Mouse (Mus musculus): ENCODE measurements around the gene Ffar4. TPM values are rescaled to one million over a fixed set of nuclear protein-coding genes. Genes with fewer than 3 reads are reported as not detected.

Ffar4 gene
- polyA plus RNA-seq, 1 experiment from 2014 or later = 8.8 TPM

DNA sequence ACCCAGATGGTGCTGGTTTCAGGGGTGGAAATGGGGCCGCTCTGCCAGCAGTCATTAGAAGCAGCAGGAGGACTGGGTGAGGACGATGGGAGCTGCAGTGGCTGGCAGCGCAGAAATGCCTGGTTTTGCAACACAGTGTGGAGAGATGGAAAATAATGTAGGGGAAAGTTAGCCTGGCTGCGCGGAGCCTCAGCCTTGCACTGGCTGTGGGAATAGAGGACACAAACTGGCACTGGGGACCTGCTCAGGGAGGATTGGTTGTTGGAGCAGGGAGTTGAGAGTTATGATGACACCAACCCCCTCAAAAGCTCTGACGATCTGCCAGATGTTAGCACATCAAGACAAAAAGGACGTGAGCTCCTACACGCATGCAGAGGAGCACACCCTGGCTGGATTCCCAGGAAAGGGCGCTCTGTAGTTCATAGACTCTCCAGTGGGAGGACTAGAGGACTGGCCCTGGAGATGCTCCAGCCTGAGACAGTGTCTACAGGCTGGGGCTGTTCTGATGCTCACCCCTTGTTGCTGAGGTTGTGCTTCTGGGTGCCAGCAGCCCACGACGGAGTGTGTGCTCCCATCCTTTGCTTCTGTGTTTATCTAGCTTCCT, 9.8 kb upstream of the Ffar4 start:
- peak; percentile 70 for DNase-seq
- Histone ChIP-seq H3K4me3 (ENCODE audit: low read depth, low read length) (no peak overlapping the region), H3K9me3 (ENCODE audit: low read length) (no peaks in the 10 kb centered on the region), H3K27me3 (ENCODE audit: insufficient read depth, low read length) (no peaks in the 10 kb centered on the region), H3K4me1 (ENCODE audit: insufficient read depth) (peaks cover 12% of the 10 kb centered on the region), H3K9ac (replicated peaks) (no peak overlapping the region), H3K36me3 (replicated peaks; ENCODE audit: insufficient read depth, low read length) (no peaks in the 10 kb centered on the region), H3K27ac (ENCODE audit: low read depth) (peak overlapping the region; percentile 17), H3K4me2 (ENCODE audit: low read depth, low read length) (peak overlapping the region; percentile 32)
- ATAC-seq = peak; percentile 87
- no peak for TF ChIP-seq EP300 (IDR thresholded peaks at IDR 0.05; ENCODE audit: low read depth)
- TF ChIP-seq CTCF (IDR thresholded peaks at IDR 0.05; ENCODE audit: low read depth) = peak; percentile 70
- WGBS (ENCODE audit: insufficient replicate concordance) = 35% methylated on average over 11 of the region's 11 CpGs

DNA sequence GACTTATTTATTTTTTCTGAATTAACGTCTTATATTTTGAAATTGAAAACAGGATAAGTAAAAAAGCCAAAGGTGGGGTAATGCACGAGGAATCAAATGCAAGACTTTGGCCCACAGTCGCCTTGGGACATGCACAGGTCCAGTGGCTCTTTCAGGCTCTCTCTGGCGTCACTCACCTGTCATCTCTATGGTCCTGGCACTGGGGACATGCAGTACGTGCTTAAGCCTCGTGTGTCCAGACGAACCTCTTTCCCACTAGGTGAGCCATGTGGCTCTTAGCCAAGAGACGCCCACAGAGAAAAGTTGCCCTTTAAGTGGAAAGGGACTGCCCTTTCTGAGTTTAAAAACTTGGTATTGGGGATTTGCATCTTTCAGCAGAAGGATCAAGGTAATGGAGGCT, 7.5 kb upstream of the Ffar4 start:
- 73% methylated on average over 8 of the region's 8 CpGs for WGBS (ENCODE audit: insufficient replicate concordance)

DNA sequence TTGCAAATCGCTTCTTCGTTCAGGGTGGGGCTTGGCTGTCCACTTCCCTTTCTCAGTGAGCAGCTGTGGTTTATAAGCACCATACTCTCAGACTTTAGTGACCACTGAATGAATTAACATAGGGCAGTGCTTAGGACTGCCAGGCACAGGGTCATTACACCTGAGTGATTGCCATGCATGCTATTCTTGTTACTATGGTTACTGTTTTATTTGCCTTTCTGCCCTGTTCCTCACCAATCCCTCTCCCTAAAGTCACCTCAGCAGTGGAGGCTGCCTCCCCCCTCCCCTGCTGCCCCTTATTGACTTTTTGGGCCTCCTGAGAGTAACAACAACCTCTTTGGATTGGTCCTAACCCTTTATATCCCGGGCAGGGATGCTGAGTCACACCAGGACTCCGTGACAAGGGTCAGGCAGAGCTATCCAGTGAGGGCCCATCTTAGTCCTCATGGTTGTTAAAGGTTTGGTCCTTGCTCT, 5.3 kb upstream of the Ffar4 start:
- no peaks in the 10 kb centered on the region for H3K36me3 ChIP-seq (replicated peaks; ENCODE audit: insufficient read depth, low read length)
- H3K4me1 ChIP-seq (ENCODE audit: insufficient read depth) = peaks cover 10% of the 10 kb centered on the region
- no peak overlapping the region for H3K4me2 ChIP-seq (ENCODE audit: low read depth, low read length)
- peak overlapping the region; percentile 16; the same call in 1 of the 2 replicates for H3K27ac ChIP-seq (ENCODE audit: low read depth)
- no peak overlapping the region for H3K4me3 ChIP-seq (ENCODE audit: low read depth, low read length)
- H3K9ac ChIP-seq (replicated peaks) = no peak overlapping the region
- DNase-seq (peak; percentile 46), ATAC-seq (peak; percentile 65)
- H3K9me3 ChIP-seq (ENCODE audit: low read length) = no peaks in the 10 kb centered on the region
- TF ChIP-seq EP300 (IDR thresholded peaks at IDR 0.05; ENCODE audit: low read depth) (no peak), CTCF (IDR thresholded peaks at IDR 0.05; ENCODE audit: low read depth) (no peak)
- 51% methylated on average over 4 of the region's 4 CpGs for WGBS (ENCODE audit: insufficient replicate concordance)
- H3K27me3 ChIP-seq (ENCODE audit: insufficient read depth, low read length) = no peaks in the 10 kb centered on the region

More for the DNA sequence above, 7.5 kb upstream of the Ffar4 start:
- ATAC-seq (peak; percentile 70), DNase-seq (peak; percentile 69)
- Histone ChIP-seq H3K9me3 (ENCODE audit: low read length) (no peaks in the 10 kb centered on the region), H3K4me3 (ENCODE audit: low read depth, low read length) (no peak overlapping the region), H3K4me2 (ENCODE audit: low read depth, low read length) (no peak overlapping the region), H3K27ac (ENCODE audit: low read depth) (peak overlapping the region; percentile 66), H3K36me3 (replicated peaks; ENCODE audit: insufficient read depth, low read length) (no peaks in the 10 kb centered on the region), H3K9ac (replicated peaks) (no peak overlapping the region), H3K27me3 (ENCODE audit: insufficient read depth, low read length) (no peaks in the 10 kb centered on the region), H3K4me1 (ENCODE audit: insufficient read depth) (peaks cover 10% of the 10 kb centered on the region)
- no peak for TF ChIP-seq EP300 (IDR thresholded peaks at IDR 0.05; ENCODE audit: low read depth)
- no peak for TF ChIP-seq CTCF (IDR thresholded peaks at IDR 0.05; ENCODE audit: low read depth)

DNA sequence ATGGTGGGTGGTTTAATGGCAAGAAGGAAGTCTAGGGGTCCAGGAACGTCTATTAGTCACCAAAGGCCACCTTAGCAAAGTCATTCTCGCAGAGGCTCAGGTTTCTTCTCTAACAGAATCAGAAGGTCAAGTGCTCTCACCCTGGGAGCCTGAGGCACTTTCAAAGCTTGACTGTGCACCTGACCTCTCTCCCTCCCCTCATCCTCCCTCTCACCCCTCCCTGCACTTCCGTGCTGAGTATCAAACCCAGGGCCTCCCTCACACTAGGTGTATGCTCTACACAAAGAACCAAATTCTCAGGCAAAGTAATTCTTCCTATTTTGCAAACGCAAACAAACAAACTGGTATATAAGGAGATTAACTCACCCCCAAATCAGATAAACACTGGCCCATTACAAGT, 640 bp upstream of the Ffar4 start:
- peaks cover 3% of the 10 kb centered on the region; the same call in 1 of the 2 replicates for H3K4me1 ChIP-seq (ENCODE audit: insufficient read depth)
- H3K27ac ChIP-seq (ENCODE audit: low read depth) = no peak overlapping the region
- no peaks in the 10 kb centered on the region for H3K36me3 ChIP-seq (replicated peaks; ENCODE audit: insufficient read depth, low read length)
- TF ChIP-seq EP300 (IDR thresholded peaks at IDR 0.05; ENCODE audit: low read depth) (no peak), CTCF (IDR thresholded peaks at IDR 0.05; ENCODE audit: low read depth) (no peak)
- H3K27me3 ChIP-seq (ENCODE audit: insufficient read depth, low read length) = peaks cover 18% of the 10 kb centered on the region
- peak overlapping the region; percentile 62 for H3K4me2 ChIP-seq (ENCODE audit: low read depth, low read length)
- DNase-seq (no peak), ATAC-seq (no peak)
- no peak overlapping the region for H3K9ac ChIP-seq (replicated peaks)
- no peaks in the 10 kb centered on the region for H3K9me3 ChIP-seq (ENCODE audit: low read length)
- H3K4me3 ChIP-seq (ENCODE audit: low read depth, low read length) = no peak overlapping the region
- WGBS (ENCODE audit: insufficient replicate concordance) = 22% methylated on average over 4 of the region's 4 CpGs

DNA sequence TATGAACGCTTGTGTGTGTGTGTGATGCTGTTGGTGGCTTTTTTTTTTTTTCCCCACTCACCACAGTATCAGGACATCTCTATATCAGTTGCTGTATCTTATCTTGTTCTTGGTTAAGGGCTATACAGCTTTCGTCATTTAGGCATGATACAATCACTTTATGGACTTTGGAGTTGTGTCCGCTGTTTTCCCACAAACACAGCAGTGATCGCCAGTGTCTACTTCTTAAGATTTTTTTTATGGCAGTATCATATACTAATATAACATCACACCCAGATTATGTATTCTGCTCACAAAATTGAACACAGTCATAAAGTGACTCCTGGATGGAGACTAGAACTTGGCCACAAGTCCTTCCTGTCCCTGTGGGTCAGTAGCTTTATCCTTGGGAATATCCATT, 11.0 kb downstream of the Ffar4 start:
- H3K9ac ChIP-seq (replicated peaks) = no peak overlapping the region
- ATAC-seq (no peak), DNase-seq (no peak)
- H3K27ac ChIP-seq (ENCODE audit: low read depth) = no peak overlapping the region
- no peaks in the 10 kb centered on the region for H3K27me3 ChIP-seq (ENCODE audit: insufficient read depth, low read length)
- no peak overlapping the region for H3K4me2 ChIP-seq (ENCODE audit: low read depth, low read length)
- H3K4me1 ChIP-seq (ENCODE audit: insufficient read depth) = no peaks in the 10 kb centered on the region
- H3K9me3 ChIP-seq (ENCODE audit: low read length) = no peaks in the 10 kb centered on the region
- 76% methylated on average over 4 of the region's 4 CpGs for WGBS (ENCODE audit: insufficient replicate concordance)
- H3K4me3 ChIP-seq (ENCODE audit: low read depth, low read length) = no peak overlapping the region
- TF ChIP-seq CTCF (IDR thresholded peaks at IDR 0.05; ENCODE audit: low read depth) (no peak), EP300 (IDR thresholded peaks at IDR 0.05; ENCODE audit: low read depth) (no peak)
- H3K36me3 ChIP-seq (replicated peaks; ENCODE audit: insufficient read depth, low read length) = no peaks in the 10 kb centered on the region

DNA sequence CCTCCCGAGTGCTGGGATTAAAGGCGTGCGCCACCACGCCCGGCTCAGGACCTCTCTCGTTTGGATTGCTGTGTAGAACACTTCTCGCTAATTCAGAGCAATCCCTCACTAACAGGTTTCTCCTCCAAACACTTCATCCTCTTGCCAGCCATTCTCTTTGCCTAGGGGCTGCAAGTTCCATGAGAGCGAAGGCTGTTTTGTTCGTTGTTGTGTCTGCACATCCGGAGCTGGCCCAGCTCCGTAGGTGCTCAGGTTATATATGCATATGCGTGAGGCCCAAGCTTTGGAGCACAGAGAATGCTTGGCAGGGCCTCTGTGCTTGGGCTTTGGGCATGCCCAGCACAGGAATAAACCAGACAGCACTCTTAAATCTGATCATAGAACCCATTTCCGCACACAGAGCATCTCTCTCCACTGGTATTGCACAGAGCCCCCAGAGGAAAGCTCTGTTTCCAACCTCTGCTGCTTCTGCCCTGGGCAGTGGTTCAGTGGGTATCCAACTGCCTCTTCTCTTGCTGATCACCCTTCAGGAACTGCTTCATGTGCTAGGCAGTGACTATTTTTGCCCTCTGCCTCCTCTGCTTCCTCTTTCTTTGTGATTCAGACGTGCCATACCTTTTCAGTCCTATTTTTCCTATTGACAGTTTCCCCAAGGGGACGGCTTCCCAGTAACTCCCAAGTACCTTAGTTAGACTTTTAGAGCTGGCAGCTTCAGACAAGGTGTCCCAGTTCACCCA, 12.8 kb downstream of the Ffar4 start:
- no peak overlapping the region for H3K9ac ChIP-seq (replicated peaks)
- H3K27ac ChIP-seq (ENCODE audit: low read depth) = no peak overlapping the region
- no peaks in the 10 kb centered on the region for H3K4me1 ChIP-seq (ENCODE audit: insufficient read depth)
- no peak overlapping the region for H3K4me2 ChIP-seq (ENCODE audit: low read depth, low read length)
- no peaks in the 10 kb centered on the region for H3K36me3 ChIP-seq (replicated peaks; ENCODE audit: insufficient read depth, low read length)
- no peak for TF ChIP-seq CTCF (IDR thresholded peaks at IDR 0.05; ENCODE audit: low read depth)
- TF ChIP-seq EP300 (IDR thresholded peaks at IDR 0.05; ENCODE audit: low read depth) = no peak
- ATAC-seq (no peak), DNase-seq (no peak)
- WGBS (ENCODE audit: insufficient replicate concordance) = 75% methylated on average over 15 of the region's 15 CpGs
- H3K9me3 ChIP-seq (ENCODE audit: low read length) = no peaks in the 10 kb centered on the region
- no peak overlapping the region for H3K4me3 ChIP-seq (ENCODE audit: low read depth, low read length)
- H3K27me3 ChIP-seq (ENCODE audit: insufficient read depth, low read length) = no peaks in the 10 kb centered on the region

Data from liver, postnatal 0 days (tissue).